Mouse (Mus musculus): ENCODE measurements at regions not wholly inside any gene's neighbourhood (a gene's known extent, or its start where the extent isn't known, plus 50 kb on each side); places are given as distances from the start of the nearest gene placed in this dataset.

DNA sequence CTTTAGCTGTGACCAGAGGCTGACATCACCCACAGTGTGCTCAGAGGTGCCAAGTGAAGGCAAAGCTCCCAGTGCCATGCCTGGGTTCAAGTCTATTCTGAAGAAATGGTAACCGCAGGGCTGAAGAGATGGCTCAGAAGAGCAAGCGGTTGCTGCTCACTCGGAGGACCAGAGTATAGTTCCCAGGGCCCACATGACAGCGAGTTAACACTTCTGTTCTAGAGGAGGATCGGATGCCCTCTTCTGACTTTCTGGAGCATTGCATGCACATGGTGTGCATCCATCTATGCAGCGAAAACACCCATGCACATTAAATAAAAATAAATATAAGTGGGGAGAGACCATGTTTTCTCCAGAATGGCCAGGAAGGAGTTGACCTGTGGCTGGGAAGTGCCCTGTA is 209.5 kb downstream of the Sorl1 start:
- TF ChIP-seq POLR2AphosphoS5 (IDR thresholded peaks at IDR 0.05; ENCODE audit: insufficient replicate concordance, low read depth, low read length) = no peak
- no peak for TF ChIP-seq GATA1 (IDR thresholded peaks at IDR 0.05; ENCODE audit: borderline replicate concordance, low read length)
- no peak for TF ChIP-seq GATA2 (IDR thresholded peaks at IDR 0.05; ENCODE audit: borderline replicate concordance, low read depth, low read length)
- no peak for TF ChIP-seq CTCF (IDR thresholded peaks at IDR 0.05; ENCODE audit: low read depth, low read length)
- no peak for TF ChIP-seq TAL1 (conservative IDR thresholded peaks at IDR 0.05; ENCODE audit: low read depth, low read length)
- no peak for ATAC-seq (ENCODE audit: extremely low read depth, insufficient number of reproducible peaks, low FRiP score, poor library complexity, severe bottlenecking)

DNA sequence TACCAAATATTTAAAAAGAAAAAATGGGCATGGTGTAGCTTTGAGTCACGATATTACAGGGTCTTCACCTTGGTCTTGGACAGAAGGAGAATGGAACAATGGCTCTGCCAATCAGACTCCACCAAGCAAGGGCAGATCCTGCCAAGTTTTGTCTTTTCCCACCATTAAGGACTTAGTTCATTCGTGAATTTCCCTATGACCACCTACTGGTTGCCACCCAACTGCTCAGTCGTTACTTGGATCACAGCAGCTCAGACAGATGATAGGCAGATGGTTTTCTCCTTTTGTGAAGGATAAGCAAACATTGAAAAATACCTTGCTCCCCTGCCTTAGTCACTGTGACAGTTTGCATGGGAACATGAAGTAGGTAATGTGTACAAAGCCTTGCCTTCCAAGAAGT is 210.2 kb downstream of the Sorl1 start:
- no peak for TF ChIP-seq TAL1 (conservative IDR thresholded peaks at IDR 0.05; ENCODE audit: low read depth, low read length)
- TF ChIP-seq POLR2AphosphoS5 (IDR thresholded peaks at IDR 0.05; ENCODE audit: insufficient replicate concordance, low read depth, low read length) = no peak
- no peak for TF ChIP-seq CTCF (IDR thresholded peaks at IDR 0.05; ENCODE audit: low read depth, low read length)
- TF ChIP-seq GATA2 (IDR thresholded peaks at IDR 0.05; ENCODE audit: borderline replicate concordance, low read depth, low read length) = no peak
- TF ChIP-seq GATA1 (IDR thresholded peaks at IDR 0.05; ENCODE audit: borderline replicate concordance, low read length) = no peak
- ATAC-seq (ENCODE audit: extremely low read depth, insufficient number of reproducible peaks, low FRiP score, poor library complexity, severe bottlenecking) (no peak), DNase-seq (ENCODE audit: low spot score) (no peak)
- no peak overlapping the region for H3K4me3 ChIP-seq (ENCODE audit: low read depth, low read length)
- peaks cover 9% of the 10 kb centered on the region for H3K9me3 ChIP-seq (replicated peaks)
- H3K36me3 ChIP-seq (replicated peaks) = no peaks in the 10 kb centered on the region
- no peaks in the 10 kb centered on the region for H3K27me3 ChIP-seq (ENCODE audit: insufficient read depth, low read length)
- H3K4me1 ChIP-seq (ENCODE audit: insufficient read depth, low read depth, low read length) = no peaks in the 10 kb centered on the region

More for the DNA sequence above, 209.5 kb downstream of the Sorl1 start:
- no peaks in the 10 kb centered on the region for H3K27me3 ChIP-seq (ENCODE audit: insufficient read depth, low read length)
- no peaks in the 10 kb centered on the region for H3K4me1 ChIP-seq (ENCODE audit: insufficient read depth, low read depth, low read length)
- no peak for DNase-seq (ENCODE audit: low spot score)
- no peak overlapping the region for H3K4me3 ChIP-seq (ENCODE audit: low read depth, low read length)
- H3K9me3 ChIP-seq (replicated peaks) = peaks cover 10% of the 10 kb centered on the region
- H3K36me3 ChIP-seq (replicated peaks) = no peaks in the 10 kb centered on the region

DNA sequence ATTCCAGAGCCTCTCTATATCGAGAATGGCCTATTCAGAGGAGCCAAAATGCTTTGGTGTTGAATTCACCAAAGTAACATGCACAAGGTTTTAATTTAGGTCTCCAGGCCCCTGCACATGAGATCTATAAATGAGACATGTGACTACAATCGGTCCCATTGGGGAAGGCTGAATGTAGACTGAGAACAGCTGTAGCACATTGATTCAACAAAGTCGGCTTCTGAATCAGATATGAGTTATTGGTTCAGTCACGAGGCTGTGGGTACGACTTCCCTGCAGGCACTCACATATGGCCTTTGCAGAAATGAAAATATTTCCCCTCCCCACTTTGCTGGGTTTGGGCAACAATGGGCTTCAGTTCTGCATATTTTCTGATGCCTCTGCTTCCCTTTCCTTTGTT is 211.6 kb downstream of the Sorl1 start:
- no peak for ATAC-seq (ENCODE audit: extremely low read depth, insufficient number of reproducible peaks, low FRiP score, poor library complexity, severe bottlenecking)

GRCm38 (mm10) chr9:41900606-41900974 is 223.5 kb downstream of the Sorl1 start:
- ATAC-seq (ENCODE audit: extremely low read depth, insufficient number of reproducible peaks, low FRiP score, poor library complexity, severe bottlenecking) = no peak
- Histone ChIP-seq H3K4me3 (ENCODE audit: low read depth, low read length) (no peak overlapping the region), H3K9me3 (replicated peaks) (no peaks in the 10 kb centered on the region), H3K4me1 (ENCODE audit: insufficient read depth, low read depth, low read length) (no peaks in the 10 kb centered on the region), H3K27me3 (ENCODE audit: insufficient read depth, low read length) (no peaks in the 10 kb centered on the region), H3K36me3 (replicated peaks) (no peaks in the 10 kb centered on the region)
- no peak for TF ChIP-seq GATA2 (IDR thresholded peaks at IDR 0.05; ENCODE audit: borderline replicate concordance, low read depth, low read length)
- TF ChIP-seq GATA1 (IDR thresholded peaks at IDR 0.05; ENCODE audit: borderline replicate concordance, low read length) = no peak
- TF ChIP-seq TAL1 (conservative IDR thresholded peaks at IDR 0.05; ENCODE audit: low read depth, low read length) = no peak
- no peak for TF ChIP-seq POLR2AphosphoS5 (IDR thresholded peaks at IDR 0.05; ENCODE audit: insufficient replicate concordance, low read depth, low read length)
- no peak for TF ChIP-seq CTCF (IDR thresholded peaks at IDR 0.05; ENCODE audit: low read depth, low read length)
- DNase-seq (ENCODE audit: low spot score) = no peak

More for the DNA sequence above, 211.6 kb downstream of the Sorl1 start:
- H3K9me3 ChIP-seq (replicated peaks) = peaks cover 7% of the 10 kb centered on the region
- no peak overlapping the region for H3K4me3 ChIP-seq (ENCODE audit: low read depth, low read length)
- no peak for DNase-seq (ENCODE audit: low spot score)
- H3K4me1 ChIP-seq (ENCODE audit: insufficient read depth, low read depth, low read length) = no peaks in the 10 kb centered on the region
- H3K36me3 ChIP-seq (replicated peaks) = no peaks in the 10 kb centered on the region
- TF ChIP-seq CTCF (IDR thresholded peaks at IDR 0.05; ENCODE audit: low read depth, low read length) (no peak), TAL1 (conservative IDR thresholded peaks at IDR 0.05; ENCODE audit: low read depth, low read length) (no peak), POLR2AphosphoS5 (IDR thresholded peaks at IDR 0.05; ENCODE audit: insufficient replicate concordance, low read depth, low read length) (no peak), GATA2 (IDR thresholded peaks at IDR 0.05; ENCODE audit: borderline replicate concordance, low read depth, low read length) (no peak), GATA1 (IDR thresholded peaks at IDR 0.05; ENCODE audit: borderline replicate concordance, low read length) (no peak)
- H3K27me3 ChIP-seq (ENCODE audit: insufficient read depth, low read length) = no peaks in the 10 kb centered on the region

- Histone ChIP-seq H3K4me1 (ENCODE audit: insufficient read depth, low read depth, low read length) (no peaks in the 10 kb centered on the region), H3K27me3 (ENCODE audit: insufficient read depth, low read length) (no peaks in the 10 kb centered on the region), H3K36me3 (replicated peaks) (no peaks in the 10 kb centered on the region), H3K4me3 (ENCODE audit: low read depth, low read length) (no peak overlapping the region), H3K9me3 (replicated peaks) (no peaks in the 10 kb centered on the region)
- ATAC-seq (ENCODE audit: extremely low read depth, insufficient number of reproducible peaks, low FRiP score, poor library complexity, severe bottlenecking) (no peak), DNase-seq (ENCODE audit: low spot score) (no peak)
- TF ChIP-seq CTCF (IDR thresholded peaks at IDR 0.05; ENCODE audit: low read depth, low read length) (no peak), GATA1 (IDR thresholded peaks at IDR 0.05; ENCODE audit: borderline replicate concordance, low read length) (no peak), TAL1 (conservative IDR thresholded peaks at IDR 0.05; ENCODE audit: low read depth, low read length) (no peak), POLR2AphosphoS5 (IDR thresholded peaks at IDR 0.05; ENCODE audit: insufficient replicate concordance, low read depth, low read length) (no peak), GATA2 (IDR thresholded peaks at IDR 0.05; ENCODE audit: borderline replicate concordance, low read depth, low read length) (no peak)
Observed at GRCm38 (mm10) chr9:41899766-41900605, 224.1 kb downstream of the Sorl1 start.

DNA sequence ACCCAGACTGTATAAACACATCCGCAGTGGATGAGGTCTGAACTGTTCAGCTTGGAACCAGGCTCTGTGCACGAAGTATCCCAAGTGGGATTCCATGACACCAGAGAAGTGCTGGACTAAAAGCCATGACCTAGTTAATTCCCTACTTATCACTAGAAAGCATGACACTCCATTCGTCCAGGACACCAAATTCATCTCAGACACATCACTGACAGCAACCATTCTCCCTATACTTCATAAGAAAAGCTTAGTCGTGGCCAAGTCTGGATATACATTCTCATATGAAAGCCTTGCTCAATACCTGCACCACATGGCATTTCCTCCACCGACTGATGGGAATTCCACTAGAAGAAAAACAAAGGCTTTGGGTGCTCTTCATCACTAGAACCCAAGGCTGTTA is 229.0 kb downstream of the Sorl1 start:
- TF ChIP-seq GATA2 (IDR thresholded peaks at IDR 0.05; ENCODE audit: borderline replicate concordance, low read depth, low read length) (no peak), POLR2AphosphoS5 (IDR thresholded peaks at IDR 0.05; ENCODE audit: insufficient replicate concordance, low read depth, low read length) (no peak), GATA1 (IDR thresholded peaks at IDR 0.05; ENCODE audit: borderline replicate concordance, low read length) (no peak), CTCF (IDR thresholded peaks at IDR 0.05; ENCODE audit: low read depth, low read length) (no peak), TAL1 (conservative IDR thresholded peaks at IDR 0.05; ENCODE audit: low read depth, low read length) (no peak)
- Histone ChIP-seq H3K27me3 (ENCODE audit: insufficient read depth, low read length) (no peaks in the 10 kb centered on the region), H3K4me1 (ENCODE audit: insufficient read depth, low read depth, low read length) (no peaks in the 10 kb centered on the region), H3K36me3 (replicated peaks) (no peaks in the 10 kb centered on the region), H3K9me3 (replicated peaks) (peaks cover 3% of the 10 kb centered on the region), H3K4me3 (ENCODE audit: low read depth, low read length) (no peak overlapping the region)
- no peak for DNase-seq (ENCODE audit: low spot score)
- ATAC-seq (ENCODE audit: extremely low read depth, insufficient number of reproducible peaks, low FRiP score, poor library complexity, severe bottlenecking) = no peak

Measured in G1E (cell line).